Mouse (Mus musculus) myocyte (in vitro differentiated cells): ENCODE results near the gene Chic1.

ENCODE experiments used
- E2F4 ChIP-seq: IDR thresholded peaks from one replicate; pipeline ENCODE4 v1.6.1; 2011; ENCODE audit warnings: mild to moderate bottlenecking, control low read depth, moderate library complexity; ENCODE audit not compliant: insufficient read depth
- MAX ChIP-seq: IDR thresholded peaks from one replicate; pipeline ENCODE4 v1.6.1; 2011; ENCODE audit warnings: low read depth, mild to moderate bottlenecking, control low read depth
- MYOD1 ChIP-seq, 3 experiments: IDR thresholded peaks; one replicate each; pipeline ENCODE4 v1.6.1; 2011; ENCODE audit warnings: control low read depth in 2 of 3, low read depth in 2 of 3, mild to moderate bottlenecking in 2 of 3, moderate library complexity in 1 of 3; ENCODE audit not compliant: insufficient read length in 2 of 3, control insufficient read depth in 1 of 3
- MYOG ChIP-seq, 3 experiments: IDR thresholded peaks; one replicate each; pipeline ENCODE4 v1.6.1; 2011; ENCODE audit warnings: control low read depth in 2 of 3, low read depth in 2 of 3, mild to moderate bottlenecking in 2 of 3; ENCODE audit not compliant: insufficient read length in 2 of 3, control insufficient read depth in 1 of 3, insufficient read depth in 1 of 3
- POLR2A ChIP-seq: IDR thresholded peaks from one replicate; pipeline ENCODE4 v1.6.1; 2011; ENCODE audit warnings: low read depth, mild to moderate bottlenecking, control low read depth, moderate library complexity; ENCODE audit not compliant: insufficient read length
- POLR2AphosphoS2 ChIP-seq: IDR thresholded peaks from one replicate; pipeline ENCODE4 v1.6.1; 2011; ENCODE audit warnings: low read depth, control low read depth; ENCODE audit not compliant: insufficient read length
- SRF ChIP-seq: IDR thresholded peaks from one replicate; pipeline ENCODE4 v1.6.1; 2011; ENCODE audit warnings: low read depth; ENCODE audit not compliant: control insufficient read depth, insufficient read length
- TCF12 ChIP-seq: IDR thresholded peaks from one replicate; pipeline ENCODE4 v1.6.1; 2011; ENCODE audit warnings: mild to moderate bottlenecking, control low read depth; ENCODE audit not compliant: poor library complexity, insufficient read depth, severe bottlenecking
- TCF3 ChIP-seq: IDR thresholded peaks from one replicate; pipeline ENCODE4 v1.6.1; 2011; ENCODE audit warnings: low read depth, control low read depth; ENCODE audit not compliant: insufficient read length
- USF1 ChIP-seq: IDR thresholded peaks from one replicate; pipeline ENCODE4 v1.6.1; 2011; ENCODE audit warnings: low read depth, mild to moderate bottlenecking, control low read depth, moderate library complexity

DNA sequence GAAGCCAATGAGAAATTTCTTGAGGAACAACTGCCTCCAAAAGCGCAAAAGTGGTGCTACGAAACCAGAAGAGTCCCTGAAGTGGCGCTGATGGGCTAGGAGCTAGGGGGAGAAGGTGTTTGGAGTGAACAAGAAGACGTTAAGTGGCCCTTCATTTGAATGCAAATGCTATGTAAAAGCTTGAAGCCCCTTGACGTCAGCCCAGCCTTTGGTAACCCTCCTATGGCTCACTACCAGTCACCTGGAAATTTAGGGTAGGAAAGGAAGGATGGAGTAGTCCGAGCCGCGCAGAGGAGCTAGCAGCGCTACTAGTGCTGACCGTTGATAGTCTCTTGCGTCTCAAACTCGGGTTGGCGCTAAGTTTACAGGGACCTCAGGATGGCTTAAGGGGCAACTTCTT is 35.1 kb upstream of the Chic1 start, which contains the start of gene Cdx4:
- TF ChIP-seq POLR2A (no peak), MYOG (IDR thresholded peaks at IDR 0.05; ENCODE audit: control insufficient read depth in 1 of 3, insufficient read depth in 1 of 3, insufficient read length in 2 of 3, low read depth in 2 of 3) (no peak), USF1 (no peak), POLR2AphosphoS2 (no peak), MYOD1 (IDR thresholded peaks at IDR 0.05; ENCODE audit: control insufficient read depth in 1 of 3, insufficient read length in 2 of 3, low read depth in 2 of 3) (no peak), TCF12 (no peak), SRF (no peak), MAX (no peak), E2F4 (no peak), TCF3 (no peak)
